In the genomic region with DNA sequence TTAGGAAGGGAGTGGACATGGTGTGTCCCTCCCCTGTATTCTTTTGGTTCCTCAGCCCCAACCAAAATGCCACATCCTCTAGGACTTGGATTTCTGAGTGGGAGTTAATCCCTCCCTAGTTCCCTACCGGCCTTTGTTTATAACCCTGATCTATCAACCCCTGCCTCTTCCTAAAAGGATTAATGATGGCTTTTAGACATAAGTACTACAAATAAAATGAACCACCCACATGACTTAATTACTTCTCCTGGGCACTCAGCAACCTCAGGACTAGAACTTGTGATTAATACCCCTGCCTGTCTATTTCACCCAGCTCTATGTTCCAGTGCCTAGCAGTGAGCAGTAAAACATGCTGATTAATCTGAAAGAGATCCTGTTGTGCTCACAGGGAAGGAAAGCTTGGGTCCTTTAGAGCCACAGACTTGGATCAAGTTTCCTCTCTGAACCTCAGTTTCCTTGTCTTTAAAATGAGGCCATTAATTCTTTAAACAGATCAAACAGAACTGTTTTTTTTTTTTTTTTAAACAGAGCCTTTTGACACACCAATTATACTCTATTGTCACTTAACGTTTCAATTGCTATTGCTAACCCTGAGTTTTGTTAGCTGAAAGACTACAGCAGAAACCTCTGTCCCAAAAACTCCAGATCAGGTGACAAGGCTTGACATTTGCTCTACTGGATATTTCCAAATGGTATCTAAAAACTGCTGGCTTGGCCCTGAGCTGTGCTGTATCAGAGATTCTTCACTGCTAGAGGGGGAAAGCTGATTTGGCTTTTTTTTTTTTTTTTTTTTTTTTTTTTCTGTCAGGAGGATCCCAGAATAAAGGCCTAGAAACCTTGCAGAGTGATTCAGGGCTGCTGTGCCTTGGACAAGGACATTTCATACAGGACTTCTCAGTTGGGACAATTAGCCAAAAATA, we compare ENCODE assay signal across 12 mouse cellular contexts. TPM values are rescaled to one million over a fixed set of nuclear protein-coding genes. Genes with fewer than 3 reads are reported as not detected.
DNase-seq lines count a peak whose midpoint lies in the region; ATAC-seq and TF ChIP-seq lines count a peak whose summit lies in the region.
"Had no signal": no experiment of that assay in that cellular context is flagged by ENCODE, and none has a peak within 500 bp of the region (broad histone marks: within the 10 kb centered on the region; RNA-seq: fewer than 3 reads in every experiment).

No protein-coding gene starts in this region.

- H3K27me3 ChIP-seq in hindbrain, embryonic 10.5 days (ENCODE audit: insufficient read depth, poor library complexity, severe bottlenecking), result no peaks in the 10 kb centered on the region
- no peaks in the 10 kb centered on the region for H3K27me3 ChIP-seq in hindbrain, postnatal 0 days (ENCODE audit: insufficient read depth, low read length)
- no peaks in the 10 kb centered on the region for H3K27me3 ChIP-seq in hindbrain, embryonic 12.5 days
- no peaks in the 10 kb centered on the region for H3K27me3 ChIP-seq in neural tube, embryonic 15.5 days (replicated peaks)
- H3K27me3 ChIP-seq: embryonic facial prominence, embryonic 12.5 days had no signal

- peak overlapping the region; percentile 100 for H3K27ac ChIP-seq in hindbrain, embryonic 10.5 days
- H3K27ac ChIP-seq in hindbrain, postnatal 0 days, result no peak overlapping the region
- peak overlapping the region; percentile 100; the same call in 1 of the 2 replicates for H3K27ac ChIP-seq in hindbrain, embryonic 12.5 days
- 0 out of 2 replicates have a peak overlapping the region, but pooled peaks have one; percentile 18 for H3K27ac ChIP-seq in neural tube, embryonic 15.5 days (replicated peaks)

- H3K4me2 ChIP-seq in hindbrain, postnatal 0 days (ENCODE audit: low read depth, low read length), result no peak overlapping the region
- no peak overlapping the region for H3K4me2 ChIP-seq in hindbrain, embryonic 12.5 days (replicated peaks)
- no peak overlapping the region for H3K4me2 ChIP-seq in neural tube, embryonic 15.5 days

- no peak for TF ChIP-seq CTCF in hindbrain, postnatal 0 days (IDR thresholded peaks at IDR 0.05; ENCODE audit: low read depth)

- no peak overlapping the region for H3K9ac ChIP-seq in hindbrain, postnatal 0 days (replicated peaks; ENCODE audit: low read length)
- H3K9ac ChIP-seq in hindbrain, embryonic 12.5 days, result no peak overlapping the region
- H3K9ac ChIP-seq in neural tube, embryonic 15.5 days (replicated peaks), result no peak overlapping the region
- H3K9ac ChIP-seq: embryonic facial prominence, embryonic 12.5 days had no signal

- peaks cover 66% of the 10 kb centered on the region for H3K4me1 ChIP-seq in hindbrain, embryonic 10.5 days (replicated peaks)
- H3K4me1 ChIP-seq in hindbrain, postnatal 0 days (ENCODE audit: insufficient read depth, low read length), result peaks cover 17% of the 10 kb centered on the region
- peaks cover 22% of the 10 kb centered on the region for H3K4me1 ChIP-seq in hindbrain, embryonic 12.5 days
- peaks cover 22% of the 10 kb centered on the region for H3K4me1 ChIP-seq in neural tube, embryonic 15.5 days

- H3K36me3 ChIP-seq in hindbrain, embryonic 10.5 days, result no peaks in the 10 kb centered on the region
- no peaks in the 10 kb centered on the region for H3K36me3 ChIP-seq in hindbrain, postnatal 0 days (ENCODE audit: insufficient read depth, low read length)
- no peaks in the 10 kb centered on the region for H3K36me3 ChIP-seq in hindbrain, embryonic 12.5 days
- H3K36me3 ChIP-seq in neural tube, embryonic 15.5 days, result no peaks in the 10 kb centered on the region
- H3K36me3 ChIP-seq: embryonic facial prominence, embryonic 12.5 days had no signal

- H3K4me3 ChIP-seq in hindbrain, embryonic 10.5 days, result no peak overlapping the region
- H3K4me3 ChIP-seq in hindbrain, postnatal 0 days (ENCODE audit: low read length), result no peak overlapping the region
- H3K4me3 ChIP-seq in hindbrain, embryonic 12.5 days, result no peak overlapping the region
- no peak overlapping the region for H3K4me3 ChIP-seq in neural tube, embryonic 15.5 days (replicated peaks)

- 11% methylated on average over 2 of the region's 2 CpGs for WGBS in hindbrain, embryonic 10.5 days
- WGBS in hindbrain, postnatal 0 days, result 14% methylated on average over 2 of the region's 2 CpGs
- WGBS in hindbrain, embryonic 12.5 days, result 12% methylated on average over 2 of the region's 2 CpGs
- WGBS in neural tube, embryonic 15.5 days, result 4% methylated on average over 2 of the region's 2 CpGs

- DNase-seq in hindbrain, embryonic 10.5 days (ENCODE audit: low spot score), result no peak
- DNase-seq in hindbrain, postnatal 0 days (ENCODE audit: low spot score), result no peak
- DNase-seq in adrenal gland, postnatal 14 days, result peak; percentile 52
- DNase-seq in ovary, postnatal 36 days (ENCODE audit: low spot score), result no peak
- DNase-seq: heart, adult 11 months; kidney, adult 11 months; right cerebral cortex, adult 18-20 months had no signal

- no peaks in the 10 kb centered on the region for H3K9me3 ChIP-seq in hindbrain, embryonic 10.5 days
- H3K9me3 ChIP-seq in hindbrain, postnatal 0 days (ENCODE audit: low read length), result no peaks in the 10 kb centered on the region
- H3K9me3 ChIP-seq in hindbrain, embryonic 12.5 days (replicated peaks), result no peaks in the 10 kb centered on the region
- H3K9me3 ChIP-seq in neural tube, embryonic 15.5 days (replicated peaks), result no peaks in the 10 kb centered on the region
- H3K9me3 ChIP-seq: embryonic facial prominence, embryonic 12.5 days; megakaryocyte, embryonic 14.5 days had no signal

- no peak for ATAC-seq in hindbrain, postnatal 0 days
- ATAC-seq in hindbrain, embryonic 12.5 days (ENCODE audit: low FRiP score), result no peak
- no peak for ATAC-seq in neural tube, embryonic 15.5 days (ENCODE audit: low FRiP score)
- ATAC-seq in megakaryocyte progenitor cell, adult 5-6 weeks (replicated peaks; ENCODE audit: poor library complexity), result no peak

RNA-seq across cellular contexts. Expression of a gene that starts 2.1 kb away (rescaled TPM):
- 17.9 and 22.2 TPM in 2 replicates for polyA plus RNA-seq in hindbrain, embryonic 10.5 days (2016; fragmentation: Nextera tagmentation; extraction: Ambion mirVana)
- 79.2 and 88.2 TPM in 2 replicates for total RNA-seq in hindbrain, postnatal 0 days (2014; rRNA removed)
- 28.8 and 30.7 TPM in 2 replicates for polyA plus RNA-seq in hindbrain, postnatal 0 days (2015; fragmentation: Nextera tagmentation; extraction: Ambion mirVana)
- 33.6 and 45.5 TPM in 2 replicates for total RNA-seq in adrenal gland, postnatal 14 days (2021)
- 35.5 and 37.4 TPM in 2 replicates for polyA plus RNA-seq in hindbrain, embryonic 12.5 days (2016; fragmentation: Nextera tagmentation; extraction: Ambion mirVana)
- polyA plus RNA-seq in neural tube, embryonic 15.5 days (2015; fragmentation: Nextera tagmentation; extraction: Ambion mirVana), result 24.1 and 27.0 TPM in 2 replicates
- 20.1 and 25.3 TPM in 2 replicates for total RNA-seq in megakaryocyte progenitor cell, adult 5-6 weeks (2015)
- total RNA-seq in megakaryocyte progenitor cell, adult 5-6 weeks (2017), result 9.2 and 10.9 TPM in 2 replicates
